Mouse (Mus musculus) left cerebral cortex, adult 2 months (tissue): ENCODE data around the gene Med4. TPM values are rescaled to one million over a fixed set of nuclear protein-coding genes. Genes with fewer than 3 reads are reported as not detected.
A peak's percentile ranks its signal among the peaks of the same experiment; 100 is the strongest.
"Not testable (repeated sequence)": the region's sequence is repeated elsewhere in the genome, so short reads cannot be mapped to it uniquely, and the experiment has no call there.

Experiments used
- DNase-seq, 2 experiments: peaks; one replicate each; pipeline ENCODE4 v3.0.0; 2021 to 2022; ENCODE audit warnings: low spot score in 2 of 2, mixed read lengths in 1 of 2; ENCODE audit errors: extremely low spot score in 1 of 2
- H3K27ac ChIP-seq: fragments of 200-600 bp; 2 replicates; pipeline ENCODE4 v1.8.1; 2022
- H3K4me3 ChIP-seq: fragments of 200-600 bp; 2 replicates; pipeline ENCODE4 v1.8.1; 2022
- CTCF ChIP-seq: fragments of 200-600 bp; IDR thresholded peaks from 2 replicates; pipeline ENCODE4 v1.8.1; 2022; ENCODE audit warnings: antibody characterized with exemption, mild to moderate bottlenecking, moderate library complexity
- intact Hi-C: fragments of 180-260 bp; cut with DNase I; formaldehyde crosslinking; loops from one replicate; pipeline ENCODE4 v1.15.1; 2025
- total RNA-seq, 2 experiments: library from RNA; stranded (reverse); gene quantifications; 2 replicates each; pipeline ENCODE4 v1.2.3; 2021

Gene Med4
- total RNA-seq, 2 experiments from 2014 or later = 26.6 to 26.9 TPM

DNA sequence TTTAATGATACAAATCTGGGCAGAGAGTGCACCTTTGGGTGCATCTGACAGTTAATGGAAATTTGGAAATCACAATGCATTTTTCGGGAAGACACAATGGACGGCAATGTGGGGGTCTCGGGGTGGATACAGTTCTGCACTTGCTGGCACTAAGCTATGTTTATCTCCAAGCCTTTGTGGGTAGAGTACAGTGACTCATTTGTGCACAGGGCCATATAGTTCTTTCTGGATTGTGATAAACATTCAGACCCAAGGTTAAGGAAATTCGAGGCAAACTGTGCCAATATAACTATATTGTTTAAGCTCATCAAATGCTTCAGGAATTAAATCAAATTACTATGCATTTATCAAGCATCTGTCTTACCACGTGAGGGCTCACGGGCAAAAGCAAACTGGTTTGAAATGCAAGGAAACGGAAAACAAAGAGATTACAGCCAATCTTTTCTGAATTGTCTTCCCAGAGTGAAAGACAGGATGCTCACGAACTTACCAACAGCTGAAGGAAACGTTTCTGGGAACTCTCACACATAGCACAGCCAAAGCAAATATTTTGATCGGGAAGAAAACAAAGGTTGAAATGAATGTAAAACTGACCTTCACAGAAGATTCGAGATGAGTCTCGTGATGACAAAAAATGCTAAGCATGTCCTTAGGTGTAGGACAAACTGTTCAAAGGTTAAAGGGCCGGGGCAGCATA lies 6.4 kb upstream of the Med4 start:
- no peak overlapping the region for H3K4me3 ChIP-seq
- no peak for DNase-seq
- no peak overlapping the region; the same call in 1 of the 2 replicates for H3K27ac ChIP-seq
- no peak for TF ChIP-seq CTCF
- intact Hi-C loops = loop anchor here (10.0 kb wide), 1 partner anchor 399 kb away; no protein-coding TSS in a partner anchor

DNA sequence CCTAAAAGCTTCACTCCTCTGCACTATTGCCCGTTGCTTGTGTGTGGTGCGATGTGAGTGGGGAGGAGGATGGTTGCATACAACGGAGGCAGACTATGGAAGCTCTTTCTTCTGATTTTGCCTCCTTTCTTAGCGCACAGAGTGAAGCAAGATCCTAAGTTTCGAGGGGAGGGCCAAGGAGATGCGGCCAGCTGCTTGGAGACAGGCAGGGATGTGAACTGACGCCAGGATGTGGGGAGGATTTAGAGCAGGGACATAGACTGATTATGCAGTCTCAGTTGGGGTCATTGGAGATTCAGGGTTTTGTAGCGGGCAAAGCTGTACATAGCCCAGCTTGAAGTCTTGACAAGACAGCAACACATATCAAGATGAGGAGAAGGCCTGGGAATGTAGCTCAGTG lies 3.5 kb upstream of the Med4 start:
- Histone ChIP-seq H3K27ac (no peak overlapping the region), H3K4me3 (no peak overlapping the region)
- TF ChIP-seq CTCF = no peak
- DNase-seq = no peak
- intact Hi-C loops = loop anchor here (5.0 to 10.0 kb wide), 2 partner anchors 119 to 401 kb away; partner anchors contain the start of gene Itm2b

GRCm38 (mm10) chr14:73507200-73507599 lies 2.6 kb upstream of the Med4 start:
- H3K27ac ChIP-seq = no peak overlapping the region
- intact Hi-C loops = loop anchor here (5.0 to 10.0 kb wide), 2 partner anchors 120 to 402 kb away; partner anchors contain the start of gene Itm2b
- H3K4me3 ChIP-seq = no peak overlapping the region
- no peak for DNase-seq
- no peak for TF ChIP-seq CTCF

DNA sequence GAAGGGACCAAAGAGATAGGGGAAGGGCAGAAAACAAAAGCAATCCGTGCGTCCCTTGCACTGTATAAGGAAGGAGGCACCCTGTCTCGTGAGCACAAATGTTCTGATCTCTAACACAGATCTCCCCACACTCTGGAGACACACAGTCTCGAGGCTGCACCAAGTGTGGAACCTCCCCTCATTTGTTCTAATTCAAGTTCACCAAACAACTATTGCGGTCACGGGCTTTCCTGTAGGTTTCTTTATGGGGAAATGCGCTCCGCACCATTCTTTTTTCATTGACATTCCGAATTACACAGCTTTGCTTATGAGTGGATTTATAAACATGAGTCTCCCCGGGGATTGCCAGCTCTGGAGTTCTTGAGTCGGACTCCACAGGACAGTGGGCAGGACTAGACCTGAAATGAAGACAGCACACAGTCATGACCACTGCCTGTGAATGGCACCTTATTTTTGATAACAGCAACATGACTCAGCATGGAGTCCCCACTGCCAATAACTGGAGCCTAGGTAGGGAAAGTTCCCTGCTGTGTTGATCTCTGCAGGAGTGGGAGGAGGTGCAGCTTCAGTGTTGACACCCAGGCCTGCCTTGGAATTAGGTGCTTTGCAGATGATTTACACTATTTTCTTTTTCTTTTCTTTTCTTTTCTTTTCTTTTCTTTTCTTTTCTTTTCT lies 2.0 kb upstream of the Med4 start:
- H3K27ac ChIP-seq = 0 out of 2 replicates have a peak overlapping the region, but pooled peaks have one; percentile 11
- intact Hi-C loops = loop anchor here (5.0 to 10.0 kb wide), 2 partner anchors 121 to 403 kb away; partner anchors contain the start of gene Itm2b
- H3K4me3 ChIP-seq = no peak overlapping the region
- TF ChIP-seq CTCF = no peak
- no peak for DNase-seq

- no peak overlapping the region for H3K4me3 ChIP-seq
- intact Hi-C loops = loop anchor here (5.0 to 10.0 kb wide), 2 partner anchors 122 to 404 kb away; partner anchors contain the start of gene Itm2b
- H3K27ac ChIP-seq = no peak overlapping the region
- TF ChIP-seq CTCF = no peak
- DNase-seq = no peak
Observed at GRCm38 (mm10) chr14:73508630-73509395, 1.0 kb upstream of the Med4 start.

- Histone ChIP-seq H3K27ac (peak overlapping the region; percentile 97), H3K4me3 (peak overlapping the region; percentile 65; the same call in 1 of the 2 replicates)
- no peak for TF ChIP-seq CTCF
- DNase-seq = no peak
- intact Hi-C loops = loop anchor here (2.0 kb wide), 1 partner anchor 13 kb away; the partner anchor contains the start of gene Med4
Observed at GRCm38 (mm10) chr14:73524136-73524535, 14.3 kb downstream of the Med4 start.

DNA sequence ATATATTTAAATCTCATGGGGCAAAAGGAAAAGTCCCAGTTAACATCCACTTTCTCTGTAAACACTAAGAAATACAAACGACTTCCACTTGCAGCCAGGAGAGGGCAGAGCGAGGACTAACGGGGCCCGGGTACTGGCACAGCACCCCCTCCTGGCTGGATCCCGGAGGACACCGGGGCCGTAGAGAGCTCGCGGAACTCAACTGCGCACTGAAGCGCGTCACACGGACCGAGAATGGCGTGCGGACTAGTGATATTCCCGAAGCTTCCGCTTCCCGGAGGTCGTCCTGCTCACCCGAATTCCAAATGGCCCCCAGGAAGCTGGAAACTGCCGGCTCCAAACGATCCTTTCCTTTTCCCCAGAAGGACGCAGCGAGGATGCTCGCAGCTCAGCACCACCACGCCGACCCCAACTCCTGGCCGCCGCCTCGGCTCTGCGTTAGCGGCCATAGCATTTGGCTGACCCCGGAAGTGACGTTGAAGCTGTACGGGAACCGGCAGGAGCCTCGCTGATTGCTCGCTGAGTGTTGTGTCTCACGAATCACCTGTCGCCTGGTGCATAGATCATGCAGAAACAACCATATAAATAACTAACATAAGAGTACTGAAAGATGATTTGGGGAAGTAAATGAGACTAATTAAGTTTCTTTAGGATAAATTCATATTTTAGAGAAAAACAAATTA lies 15.1 kb downstream of the Med4 start, which contains the start of gene Sucla2:
Gene Sucla2 (plus strand): TSS at position 554 of the 683 bp plus-strand sequence.
- TF ChIP-seq CTCF = peak; percentile 99
- intact Hi-C loops = loop anchor here (1.0 to 5.0 kb wide), 3 partner anchors 14 to 1182 kb away; partner anchors contain the start of gene Med4
- H3K4me3 ChIP-seq = peak within 1 kb of the TSS; percentile 65
- peak within 1 kb of the TSS; percentile 97 for H3K27ac ChIP-seq
- peak; percentile 93 to 94 for DNase-seq

GRCm38 (mm10) chr14:73528661-73529060 lies 18.8 kb downstream of the Med4 start:
- H3K27ac ChIP-seq, DNase-seq, H3K4me3 ChIP-seq: not testable (repeated sequence)
- intact Hi-C loops = loop anchor here (5.0 kb wide), 1 partner anchor 1179 kb away; no protein-coding TSS in a partner anchor

- no peak for DNase-seq
- intact Hi-C loops = loop anchor here (10.0 kb wide), 1 partner anchor 1451 kb away; no protein-coding TSS in a partner anchor
- TF ChIP-seq CTCF = no peak
- Histone ChIP-seq H3K27ac (no peak overlapping the region), H3K4me3 (no peak overlapping the region)
Observed at GRCm38 (mm10) chr14:73533755-73534465, 24.1 kb downstream of the Med4 start.

DNA sequence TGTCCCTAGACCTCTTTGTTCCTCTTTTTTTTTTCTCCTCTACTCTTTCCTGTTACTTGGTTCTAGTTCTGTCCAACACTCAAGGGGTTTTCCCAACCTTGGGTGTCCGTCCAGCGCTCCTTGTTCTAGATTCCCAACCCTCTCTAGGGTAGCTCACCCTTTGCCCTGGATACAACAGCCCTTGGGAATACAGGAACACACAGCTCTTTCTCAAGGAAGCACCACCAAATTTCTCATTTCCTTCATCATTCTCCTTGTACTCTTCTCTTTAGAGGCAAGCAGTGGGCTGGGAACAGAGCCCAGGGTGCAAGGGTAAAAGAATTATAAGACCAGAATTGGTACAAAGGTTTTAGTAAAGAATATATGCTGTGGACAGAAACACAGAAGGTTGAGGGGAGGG lies 25.8 kb downstream of the Med4 start:
- DNase-seq = no peak
- intact Hi-C loops = loop anchor here (10.0 kb wide), 1 partner anchor 1449 kb away; no protein-coding TSS in a partner anchor
- H3K27ac ChIP-seq = no peak overlapping the region
- no peak for TF ChIP-seq CTCF
- no peak overlapping the region for H3K4me3 ChIP-seq
